Mouse (Mus musculus) v-Abl transformed pro-B cells (cell line): ENCODE results near the gene Atp8b5.

Experiments
- in situ Hi-C, 2 experiments: fragments of 400-800 bp; cut with MboI; formaldehyde crosslinking; loops; one replicate each; pipeline ENCODE4 v1.15.1; 2025; ENCODE audit not compliant: unreplicated experiment in 2 of 2

Gene Atp8b5

GRCm38 (mm10) chr4:43266623-43267322 lies at the start of gene Atp8b5:
Atp8b5 (plus strand) TSS chr4:43267159.
- in situ Hi-C loops, result no loop called here

DNA sequence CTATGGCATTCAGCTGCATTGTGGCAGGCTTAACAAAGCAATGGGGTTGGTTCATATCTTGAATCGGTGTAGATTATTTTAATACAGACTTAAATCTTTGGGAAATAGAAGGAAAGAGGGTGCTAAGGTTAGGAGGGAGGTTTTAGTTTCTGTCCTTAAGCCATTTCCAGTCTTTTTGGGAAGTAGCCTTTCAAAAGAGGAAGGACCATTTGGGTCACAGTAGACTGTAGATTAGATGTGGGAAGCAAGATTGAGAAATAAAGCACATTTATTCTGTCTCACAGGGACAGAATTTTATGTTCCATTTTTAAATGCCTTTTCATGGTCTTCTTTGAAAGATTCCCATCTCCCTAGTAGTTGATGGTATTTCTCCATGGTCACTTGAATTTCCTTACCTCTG lies 49.0 kb upstream of the Atp8b5 start:
- in situ Hi-C loops, result no loop called here

DNA sequence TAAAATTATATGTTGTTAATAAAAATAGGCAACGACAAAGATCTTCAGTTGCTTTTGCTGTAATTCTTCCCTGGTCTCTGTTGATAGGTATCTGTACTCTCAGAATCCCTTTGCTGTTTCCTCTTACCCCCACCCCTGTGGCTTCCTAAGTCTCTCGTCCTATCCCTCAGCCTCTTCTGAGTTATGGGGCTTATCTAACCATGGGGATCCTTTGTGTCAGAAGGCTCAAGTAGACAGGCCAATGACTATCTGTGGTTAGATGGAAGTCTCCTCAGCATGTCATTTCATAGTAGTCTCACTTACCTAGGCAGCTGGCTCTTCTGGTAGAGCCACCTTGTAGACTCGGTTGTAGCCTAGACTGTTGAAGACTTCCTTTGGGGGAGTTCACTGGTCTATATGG lies 35.1 kb upstream of the Atp8b5 start:
- in situ Hi-C loops, result no loop called here

DNA sequence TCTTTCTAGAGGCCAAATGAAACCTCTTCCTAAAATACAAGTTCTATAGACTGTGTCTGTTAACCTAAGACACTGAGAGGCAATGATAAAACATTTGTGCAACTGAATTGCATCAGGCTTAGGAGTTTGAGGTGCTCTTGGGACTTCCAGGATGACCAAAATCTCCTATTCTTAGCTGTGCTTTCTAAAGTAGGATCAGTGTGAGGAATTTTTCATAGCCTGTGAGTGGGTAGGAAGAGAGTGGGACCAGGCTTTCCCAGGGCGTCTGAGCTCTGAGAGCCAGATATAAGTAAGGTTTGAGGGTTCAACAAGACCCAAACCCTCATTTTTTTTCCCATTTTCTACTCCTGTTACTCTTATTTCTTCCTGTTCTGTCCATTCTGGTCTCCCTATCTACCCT lies 34.0 kb upstream of the Atp8b5 start:
- in situ Hi-C loops, result no loop called here

DNA sequence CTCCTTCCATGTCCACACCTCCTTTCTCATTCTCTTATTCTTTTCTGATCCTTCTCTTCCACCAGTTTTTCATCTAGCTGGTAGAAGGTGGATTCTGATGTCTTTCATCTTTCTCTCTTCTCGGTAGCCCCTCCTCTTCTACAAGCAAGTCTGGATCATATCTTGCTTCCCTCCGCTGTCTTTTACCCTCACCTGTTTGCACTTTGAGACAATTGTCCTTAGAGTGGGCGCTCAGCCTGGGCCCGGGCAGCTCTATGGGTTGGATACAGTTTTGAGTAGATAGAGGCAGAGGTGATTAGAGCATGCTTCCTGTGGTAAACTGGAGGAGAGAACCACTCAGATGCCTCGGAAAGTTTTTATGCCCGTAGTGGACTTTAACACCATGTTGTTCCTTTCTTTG lies 33.5 kb upstream of the Atp8b5 start:
- in situ Hi-C loops, result no loop called here

DNA sequence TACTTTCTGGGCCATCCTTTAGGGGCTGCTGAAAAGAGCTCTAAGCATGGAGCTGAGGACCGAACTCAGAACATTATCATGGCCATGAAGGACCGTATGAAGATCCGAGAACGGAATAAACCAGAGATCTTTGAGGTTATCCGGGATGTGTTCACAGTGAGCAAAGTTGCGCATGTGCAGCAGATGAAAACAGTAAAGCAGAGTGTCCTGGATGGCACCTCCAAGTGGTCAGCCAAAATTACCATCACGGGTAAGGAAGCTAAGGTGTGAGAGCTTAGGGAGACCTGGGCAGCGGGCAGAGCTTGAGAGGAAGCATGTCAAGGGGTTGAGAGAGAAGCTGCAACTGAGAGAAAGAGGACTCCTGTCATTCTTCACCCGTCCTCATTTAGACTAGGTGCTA lies 30.1 kb upstream of the Atp8b5 start:
- in situ Hi-C loops, result no loop called here

- in situ Hi-C loops, result no loop called here
Observed at GRCm38 (mm10) chr4:43240716-43241115, 26.2 kb upstream of the Atp8b5 start.

DNA sequence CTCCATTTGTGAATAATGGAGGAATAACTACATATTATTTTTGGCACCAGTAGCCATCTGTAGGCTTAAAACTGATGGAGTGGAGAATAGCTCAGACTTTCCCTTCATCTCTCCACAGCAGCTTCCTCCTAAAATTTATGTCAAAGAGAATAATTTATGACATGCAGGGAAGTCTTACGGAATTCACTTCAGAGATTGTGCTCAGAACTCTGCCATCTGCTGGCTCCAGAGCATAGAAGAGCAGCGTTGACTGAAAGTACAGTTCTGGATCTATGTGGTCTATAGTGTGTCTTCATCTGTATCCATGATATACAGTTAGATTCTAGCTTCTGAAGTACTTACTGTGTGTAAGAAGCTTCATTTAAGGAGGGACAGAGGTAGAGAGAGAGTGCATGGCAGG lies 22.9 kb upstream of the Atp8b5 start:
- in situ Hi-C loops, result no loop called here

- in situ Hi-C loops, result no loop called here
Observed at GRCm38 (mm10) chr4:43245776-43246175, 21.2 kb upstream of the Atp8b5 start.

- in situ Hi-C loops, result no loop called here
Observed at GRCm38 (mm10) chr4:43248026-43248425, 18.9 kb upstream of the Atp8b5 start.

DNA sequence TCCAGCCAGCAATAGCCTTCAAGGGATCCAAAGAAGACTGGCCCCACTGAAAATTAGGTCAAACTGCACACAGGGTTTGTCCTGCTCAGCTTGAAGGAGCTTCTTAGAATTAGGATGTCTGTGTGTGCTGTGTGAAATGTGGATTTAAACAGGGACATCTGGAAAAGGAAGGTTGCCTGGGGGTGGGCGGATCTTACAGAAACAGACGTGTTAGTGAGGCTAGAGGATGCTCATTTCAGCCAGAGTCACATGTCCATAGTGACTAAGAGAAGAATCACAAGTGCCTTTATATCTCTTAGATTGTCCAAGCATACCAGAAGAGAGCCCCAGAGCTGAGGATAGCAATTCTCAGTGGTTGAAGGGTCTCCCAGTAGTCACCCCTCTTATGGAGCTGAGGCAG lies 18.1 kb upstream of the Atp8b5 start:
- in situ Hi-C loops, result no loop called here

DNA sequence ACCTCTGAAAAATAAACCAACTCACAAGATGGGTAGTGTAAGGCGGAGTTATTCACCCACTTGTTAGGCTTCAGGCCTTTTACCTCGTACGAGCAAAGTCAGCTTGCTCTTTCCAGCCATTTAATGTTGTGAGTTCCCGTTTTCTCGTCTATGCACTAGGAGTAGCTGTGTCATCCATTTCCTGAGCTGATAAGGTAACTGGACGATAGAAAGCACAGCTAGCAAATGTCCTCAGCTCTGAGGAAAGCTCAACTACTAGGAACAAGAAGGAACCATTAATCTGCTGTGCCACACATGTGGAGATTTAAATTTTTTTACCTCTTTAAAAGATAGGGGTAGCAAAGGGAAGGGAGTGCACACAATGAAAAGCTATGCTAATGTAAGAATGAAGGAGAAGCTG lies 15.7 kb upstream of the Atp8b5 start:
- in situ Hi-C loops, result no loop called here

DNA sequence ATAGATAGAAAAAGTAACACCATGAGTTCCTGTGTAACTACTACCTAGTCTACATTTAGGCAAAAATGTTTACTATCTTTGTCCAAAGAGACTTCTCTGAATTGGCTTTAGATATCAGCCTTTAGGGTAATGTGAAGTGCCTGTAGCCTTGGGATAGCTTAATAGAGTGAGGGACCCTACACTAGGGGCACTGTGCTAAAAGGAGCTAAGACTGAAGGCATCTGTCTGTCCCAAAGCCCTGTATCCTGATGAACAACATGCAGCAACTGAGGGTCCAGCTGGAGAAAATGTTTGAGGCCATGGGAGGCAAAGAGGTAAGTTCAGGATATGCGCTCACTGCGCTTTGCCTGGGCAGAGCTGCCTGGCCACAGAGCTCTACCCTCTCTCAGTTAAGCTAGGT lies 9.9 kb upstream of the Atp8b5 start:
- in situ Hi-C loops, result no loop called here

DNA sequence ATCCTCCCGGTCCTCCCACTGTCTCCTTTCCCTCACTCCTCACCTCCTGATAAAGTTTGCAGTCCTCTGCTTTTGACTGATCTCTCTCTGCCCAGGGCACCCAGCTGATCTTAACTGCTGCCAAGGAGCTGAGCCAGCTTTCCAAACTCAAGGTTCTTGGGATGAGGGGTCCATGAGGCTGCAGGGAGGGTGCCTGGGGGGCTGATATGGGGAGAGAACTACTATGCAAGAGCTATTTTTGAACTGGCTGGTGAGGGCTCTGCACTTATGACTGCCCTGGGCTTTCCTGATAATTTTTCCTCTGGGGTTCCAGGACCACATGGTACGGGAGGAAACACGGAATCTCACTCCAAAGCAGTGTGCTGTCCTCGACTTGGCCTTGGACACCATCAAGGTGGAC lies 8.4 kb upstream of the Atp8b5 start:
- in situ Hi-C loops, result no loop called here

- in situ Hi-C loops, result no loop called here
Observed at GRCm38 (mm10) chr4:43259435-43259834, 7.5 kb upstream of the Atp8b5 start.

DNA sequence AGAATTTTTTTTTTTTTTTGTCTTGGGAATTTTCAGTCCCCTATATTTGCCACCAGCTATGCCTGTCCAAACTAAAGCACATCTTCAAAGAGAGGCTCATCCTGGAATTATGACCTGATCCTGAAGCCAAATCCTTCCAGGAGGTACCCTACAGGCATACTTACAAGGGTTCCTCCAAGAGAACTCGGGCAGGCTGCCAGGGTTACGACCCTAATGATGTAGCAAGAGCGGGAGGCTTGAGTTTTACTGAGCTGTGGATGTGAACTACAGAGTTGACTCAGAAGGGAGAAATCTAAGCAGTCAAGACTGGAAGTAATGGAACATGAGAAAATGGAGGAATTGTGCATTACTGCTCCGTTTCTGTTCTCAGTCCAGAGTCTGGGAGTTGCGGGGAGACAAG lies 6.9 kb upstream of the Atp8b5 start:
- in situ Hi-C loops, result no loop called here

- in situ Hi-C loops, result no loop called here
Observed at GRCm38 (mm10) chr4:43262821-43263220, 4.1 kb upstream of the Atp8b5 start.

GRCm38 (mm10) chr4:43266146-43266545 lies 813 bp upstream of the Atp8b5 start:
- in situ Hi-C loops, result no loop called here

DNA sequence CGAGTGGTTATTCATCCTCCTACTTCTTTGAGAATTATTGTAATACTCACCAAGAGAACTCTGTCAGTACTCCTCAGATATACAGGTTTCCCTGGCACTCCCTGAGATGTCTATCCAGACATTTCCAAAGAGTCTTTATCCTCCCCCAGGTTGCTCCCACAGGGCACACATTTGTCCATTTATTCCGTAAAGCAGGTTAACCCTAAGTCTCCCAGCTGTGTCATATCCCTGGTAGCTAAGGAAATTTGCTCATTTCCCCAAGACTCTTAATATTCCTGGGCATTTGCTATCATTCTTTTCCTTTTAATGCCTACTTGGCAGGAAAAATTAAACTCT lies 332 bp downstream of the Atp8b5 start:
- in situ Hi-C loops, result no loop called here

DNA sequence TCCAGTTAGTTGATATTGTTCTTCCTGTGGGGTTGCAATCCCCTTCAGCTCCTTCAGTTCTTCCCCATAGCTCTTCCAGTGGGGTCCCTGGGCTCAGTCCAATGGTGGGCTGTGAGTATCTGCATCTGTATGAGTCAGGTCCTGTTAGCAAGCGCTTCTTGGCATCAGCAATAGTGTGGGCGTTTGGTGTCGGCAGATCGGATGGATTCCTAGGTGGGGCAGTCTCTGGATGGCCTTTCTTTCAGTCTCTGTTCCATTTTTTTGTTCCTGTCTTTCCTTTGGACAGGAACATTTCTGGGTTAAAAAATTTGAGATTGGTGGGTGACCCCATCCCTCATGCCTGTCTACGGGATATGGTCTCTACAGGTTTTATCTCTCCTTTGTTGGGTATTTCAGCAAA lies 18.5 kb downstream of the Atp8b5 start:
- in situ Hi-C loops, result no loop called here

- in situ Hi-C loops, result no loop called here
Observed at GRCm38 (mm10) chr4:43287305-43287704, 20.3 kb downstream of the Atp8b5 start.

DNA sequence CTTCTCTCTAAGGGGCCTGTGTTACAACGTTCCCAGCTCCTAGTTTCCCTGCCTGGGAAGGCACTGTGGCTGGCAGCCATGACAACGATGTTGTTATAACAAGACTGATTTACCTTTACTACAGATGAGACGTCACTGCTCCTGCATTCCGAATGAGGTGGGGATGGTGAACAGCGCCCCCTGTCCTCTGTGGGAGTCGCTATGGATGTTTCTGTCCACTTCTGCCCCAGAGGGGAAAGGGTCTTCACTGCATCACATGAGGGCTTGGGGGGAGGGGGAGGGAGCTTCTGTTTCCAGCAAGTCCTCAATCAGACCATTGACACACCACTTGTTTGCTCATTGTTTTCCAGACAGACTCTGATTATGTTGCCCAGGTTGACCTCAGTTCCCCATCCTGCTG lies 27.0 kb downstream of the Atp8b5 start:
- in situ Hi-C loops, result no loop called here

GRCm38 (mm10) chr4:43309696-43310338 lies 42.9 kb downstream of the Atp8b5 start:
- in situ Hi-C loops, result no loop called here
